Mouse (Mus musculus): ENCODE results near the gene Tmem168. TPM values are rescaled to one million over a fixed set of nuclear protein-coding genes. Genes with fewer than 3 reads are reported as not detected.

Gene Tmem168
- polyA plus RNA-seq (2015; fragmentation: Nextera tagmentation; extraction: Ambion mirVana) = 20.0 and 20.3 TPM in 2 replicates

- 2% methylated on average over 71 of the region's 71 CpGs for WGBS
- Histone ChIP-seq H3K9me3 (no peaks in the 10 kb centered on the region), H3K4me3 (peak within 1 kb of the TSS; percentile 82), H3K4me1 (replicated peaks) (peaks cover 16% of the 10 kb centered on the region), H3K9ac (peak within 1 kb of the TSS; percentile 87), H3K4me2 (peak within 1 kb of the TSS; percentile 67), H3K27ac (replicated peaks) (peak within 1 kb of the TSS; percentile 94), H3K36me3 (no peaks in the 10 kb centered on the region), H3K27me3 (no peaks in the 10 kb centered on the region)
- peak; percentile 95 for ATAC-seq (ENCODE audit: low FRiP score, low read depth)
Observed at GRCm38 (mm10) chr6:13607621-13608493, at the start of gene Tmem168. Gene Tmem168 (minus strand): TSS chr6:13608100.

GRCm38 (mm10) chr6:13654081-13654480 lies 46.2 kb upstream of the Tmem168 start:
- H3K27ac ChIP-seq (replicated peaks) = no peak overlapping the region
- no peak overlapping the region for H3K4me2 ChIP-seq
- H3K27me3 ChIP-seq = no peaks in the 10 kb centered on the region
- H3K4me1 ChIP-seq (replicated peaks) = no peaks in the 10 kb centered on the region
- peaks cover 10% of the 10 kb centered on the region for H3K36me3 ChIP-seq
- no peak for ATAC-seq (ENCODE audit: low FRiP score, low read depth)
- no peak overlapping the region for H3K4me3 ChIP-seq
- no peaks in the 10 kb centered on the region for H3K9me3 ChIP-seq
- H3K9ac ChIP-seq = no peak overlapping the region

GRCm38 (mm10) chr6:13652284-13652683 lies 44.4 kb upstream of the Tmem168 start:
- no peak overlapping the region for H3K4me2 ChIP-seq
- H3K27me3 ChIP-seq = no peaks in the 10 kb centered on the region
- H3K4me3 ChIP-seq = no peak overlapping the region
- peaks cover 25% of the 10 kb centered on the region for H3K36me3 ChIP-seq
- H3K27ac ChIP-seq (replicated peaks) = no peak overlapping the region
- H3K9ac ChIP-seq = no peak overlapping the region
- WGBS = 99% methylated on average over 3 of the region's 3 CpGs
- H3K4me1 ChIP-seq (replicated peaks) = no peaks in the 10 kb centered on the region
- H3K9me3 ChIP-seq = no peaks in the 10 kb centered on the region
- ATAC-seq (ENCODE audit: low FRiP score, low read depth) = no peak

- Histone ChIP-seq H3K9ac (no peak overlapping the region), H3K36me3 (peaks cover 27% of the 10 kb centered on the region), H3K4me1 (replicated peaks) (no peaks in the 10 kb centered on the region), H3K9me3 (no peaks in the 10 kb centered on the region), H3K4me3 (no peak overlapping the region), H3K27ac (replicated peaks) (no peak overlapping the region), H3K4me2 (no peak overlapping the region), H3K27me3 (no peaks in the 10 kb centered on the region)
- WGBS = 97% methylated on average over 3 of the region's 3 CpGs
- ATAC-seq (ENCODE audit: low FRiP score, low read depth) = no peak
Observed at GRCm38 (mm10) chr6:13650854-13651253, 43.0 kb upstream of the Tmem168 start.

GRCm38 (mm10) chr6:13648305-13648704 lies 40.4 kb upstream of the Tmem168 start:
- Histone ChIP-seq H3K9ac (no peak overlapping the region), H3K27me3 (no peaks in the 10 kb centered on the region), H3K36me3 (peaks cover 27% of the 10 kb centered on the region), H3K4me2 (no peak overlapping the region), H3K4me1 (replicated peaks) (no peaks in the 10 kb centered on the region), H3K9me3 (no peaks in the 10 kb centered on the region), H3K27ac (replicated peaks) (no peak overlapping the region), H3K4me3 (no peak overlapping the region)
- ATAC-seq (ENCODE audit: low FRiP score, low read depth) = no peak

GRCm38 (mm10) chr6:13636582-13636989 lies 28.7 kb upstream of the Tmem168 start:
- H3K9ac ChIP-seq = no peak overlapping the region
- WGBS = 92% methylated on average over 3 of the region's 3 CpGs
- no peaks in the 10 kb centered on the region for H3K9me3 ChIP-seq
- no peak overlapping the region for H3K4me3 ChIP-seq
- peaks cover 6% of the 10 kb centered on the region; the same call in 1 of the 2 replicates for H3K36me3 ChIP-seq
- no peak for ATAC-seq (ENCODE audit: low FRiP score, low read depth)
- no peaks in the 10 kb centered on the region for H3K27me3 ChIP-seq
- H3K4me1 ChIP-seq (replicated peaks) = no peaks in the 10 kb centered on the region
- no peak overlapping the region for H3K4me2 ChIP-seq
- H3K27ac ChIP-seq (replicated peaks) = no peak overlapping the region

GRCm38 (mm10) chr6:13632571-13632970 lies 24.7 kb upstream of the Tmem168 start:
- WGBS = 95% methylated on average over 1 of the region's 1 CpGs
- Histone ChIP-seq H3K4me1 (replicated peaks) (no peaks in the 10 kb centered on the region), H3K4me2 (no peak overlapping the region), H3K4me3 (no peak overlapping the region), H3K9ac (no peak overlapping the region), H3K9me3 (no peaks in the 10 kb centered on the region), H3K27me3 (no peaks in the 10 kb centered on the region), H3K36me3 (peaks cover 7% of the 10 kb centered on the region), H3K27ac (replicated peaks) (no peak overlapping the region)
- no peak for ATAC-seq (ENCODE audit: low FRiP score, low read depth)

- Histone ChIP-seq H3K27ac (replicated peaks) (no peak overlapping the region), H3K4me1 (replicated peaks) (no peaks in the 10 kb centered on the region), H3K4me2 (no peak overlapping the region), H3K9me3 (no peaks in the 10 kb centered on the region), H3K36me3 (peaks cover 7% of the 10 kb centered on the region), H3K4me3 (no peak overlapping the region), H3K27me3 (no peaks in the 10 kb centered on the region), H3K9ac (no peak overlapping the region)
- no peak for ATAC-seq (ENCODE audit: low FRiP score, low read depth)
- 80% methylated on average over 2 of the region's 2 CpGs for WGBS
Observed at GRCm38 (mm10) chr6:13630607-13631006, 22.7 kb upstream of the Tmem168 start.

- Histone ChIP-seq H3K36me3 (no peaks in the 10 kb centered on the region), H3K27me3 (no peaks in the 10 kb centered on the region), H3K27ac (replicated peaks) (no peak overlapping the region), H3K4me2 (no peak overlapping the region), H3K4me1 (replicated peaks) (no peaks in the 10 kb centered on the region), H3K4me3 (no peak overlapping the region), H3K9ac (no peak overlapping the region), H3K9me3 (no peaks in the 10 kb centered on the region)
- 86% methylated on average over 2 of the region's 2 CpGs for WGBS
- ATAC-seq (ENCODE audit: low FRiP score, low read depth) = no peak
Observed at GRCm38 (mm10) chr6:13619618-13620017, 11.7 kb upstream of the Tmem168 start.

- no peak overlapping the region for H3K9ac ChIP-seq
- H3K9me3 ChIP-seq = no peaks in the 10 kb centered on the region
- no peaks in the 10 kb centered on the region for H3K36me3 ChIP-seq
- H3K4me2 ChIP-seq = no peak overlapping the region
- no peak overlapping the region for H3K4me3 ChIP-seq
- no peaks in the 10 kb centered on the region for H3K27me3 ChIP-seq
- ATAC-seq (ENCODE audit: low FRiP score, low read depth) = no peak
- WGBS = 95% methylated on average over 3 of the region's 3 CpGs
- no peaks in the 10 kb centered on the region for H3K4me1 ChIP-seq (replicated peaks)
- H3K27ac ChIP-seq (replicated peaks) = no peak overlapping the region
Observed at GRCm38 (mm10) chr6:13617110-13617509, 9.2 kb upstream of the Tmem168 start.

GRCm38 (mm10) chr6:13614568-13614967 lies 6.7 kb upstream of the Tmem168 start:
- Histone ChIP-seq H3K4me1 (replicated peaks) (no peaks in the 10 kb centered on the region), H3K9me3 (no peaks in the 10 kb centered on the region), H3K4me3 (no peak overlapping the region), H3K27ac (replicated peaks) (no peak overlapping the region), H3K4me2 (no peak overlapping the region), H3K36me3 (no peaks in the 10 kb centered on the region), H3K9ac (no peak overlapping the region), H3K27me3 (no peaks in the 10 kb centered on the region)
- 97% methylated on average over 3 of the region's 3 CpGs for WGBS
- no peak for ATAC-seq (ENCODE audit: low FRiP score, low read depth)

GRCm38 (mm10) chr6:13613671-13614070 lies 5.8 kb upstream of the Tmem168 start:
- ATAC-seq (ENCODE audit: low FRiP score, low read depth) = 0 out of 2 replicates have a peak, but pooled peaks have one; percentile 19
- 80% methylated on average over 3 of the region's 3 CpGs for WGBS
- Histone ChIP-seq H3K27ac (replicated peaks) (no peak overlapping the region), H3K4me3 (no peak overlapping the region), H3K36me3 (no peaks in the 10 kb centered on the region), H3K4me1 (replicated peaks) (no peaks in the 10 kb centered on the region), H3K4me2 (no peak overlapping the region), H3K27me3 (no peaks in the 10 kb centered on the region), H3K9me3 (no peaks in the 10 kb centered on the region), H3K9ac (no peak overlapping the region)

Measured in hindbrain, embryonic 15.5 days (tissue).